Mouse (Mus musculus) liver, adult 2 months (tissue): ENCODE measurements at regions not wholly inside any gene's neighbourhood (a gene's known extent, or its start where the extent isn't known, plus 50 kb on each side); places are given as distances from the start of the nearest gene placed in this dataset.

ENCODE experiments used
- DNase-seq: peaks from one replicate; pipeline ENCODE4 v3.0.0-alpha.2; 2011; ENCODE audit warnings: low read depth, low spot score; ENCODE audit errors: extremely low read depth
- H3K27ac ChIP-seq: fragments of 200-500 bp; replicated peaks from 2 replicates; pipeline ENCODE4 v1.5.1; 2012; ENCODE audit warnings: low read depth, mild to moderate bottlenecking, control low read depth, inconsistent platforms, low read length; ENCODE audit not compliant: insufficient read depth
- H3K27me3 ChIP-seq: fragments of 200-500 bp; 2 replicates; pipeline ENCODE4 v1.6.1; 2012; ENCODE audit warnings: mild to moderate bottlenecking, moderate library complexity, low read length, inconsistent platforms; ENCODE audit not compliant: control insufficient read depth, insufficient read depth
- H3K36me3 ChIP-seq: fragments of 200-500 bp; 2 replicates; pipeline ENCODE4 v1.6.1; 2012; ENCODE audit warnings: low read length, inconsistent platforms; ENCODE audit not compliant: control insufficient read depth, insufficient read depth
- H3K4me1 ChIP-seq: fragments of 200-500 bp; 2 replicates; pipeline ENCODE4 v1.6.1; 2011; ENCODE audit warnings: low read length; ENCODE audit not compliant: control insufficient read depth, insufficient read depth
- H3K4me3 ChIP-seq: fragments of 200-500 bp; 2 replicates; pipeline ENCODE4 v1.5.1; 2011; ENCODE audit warnings: low read depth, mild to moderate bottlenecking, control low read depth, low read length, moderate library complexity; ENCODE audit not compliant: insufficient read depth
- H3K79me2 ChIP-seq: fragments of 200-500 bp; 2 replicates; pipeline ENCODE4 v1.6.1; 2012; ENCODE audit warnings: inconsistent platforms, mild to moderate bottlenecking, low read length, moderate library complexity; ENCODE audit not compliant: control insufficient read depth, insufficient read depth
- H3K9ac ChIP-seq: fragments of 200-500 bp; 2 replicates; pipeline ENCODE4 v1.6.1; 2012; ENCODE audit warnings: low read depth, mild to moderate bottlenecking, control low read depth, inconsistent platforms, low read length
- CTCF ChIP-seq: fragments of 200-500 bp; IDR thresholded peaks from 2 replicates; pipeline ENCODE4 v1.5.1; 2011; ENCODE audit warnings: low read depth, low read length, control low read depth
- POLR2A ChIP-seq: fragments of 200-500 bp; IDR thresholded peaks from 2 replicates; pipeline ENCODE4 v1.6.1; 2011; ENCODE audit warnings: low read length, control low read depth; ENCODE audit not compliant: insufficient read depth; ENCODE audit errors: extremely low read depth
- WGBS: fragments of 180-500 bp; shearing (Covaris S2); methylation state at CpG from one replicate; pipeline ENCODE4 v1.1.7; 2018; 5-methylcytosine and 5-hydroxymethylcytosine counted together

DNA sequence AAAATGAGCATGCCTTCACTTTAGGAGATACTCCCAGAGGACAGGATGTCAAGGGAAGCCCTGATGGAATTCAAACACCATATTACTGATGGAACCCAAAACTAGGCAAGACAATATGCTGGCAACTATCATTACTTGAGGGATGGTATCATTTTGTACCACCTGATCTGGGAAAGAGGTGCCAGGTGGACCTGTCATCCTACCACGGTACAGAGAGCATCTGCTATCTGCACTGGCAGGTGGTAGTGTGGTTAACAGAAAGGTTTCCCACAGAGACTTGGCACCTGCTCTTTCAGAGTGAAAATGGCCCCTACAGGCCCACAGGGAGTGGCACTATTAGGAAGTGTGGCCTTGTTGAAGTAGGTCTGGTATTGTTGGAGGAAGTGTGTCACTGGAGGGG, 111.0 kb upstream of the Il12b start:
- TF ChIP-seq POLR2A (no peak), CTCF (no peak)
- Histone ChIP-seq H3K27ac (no peak overlapping the region), H3K9ac (no peak overlapping the region), H3K79me2 (no peaks in the 10 kb centered on the region), H3K27me3 (no peaks in the 10 kb centered on the region), H3K4me3 (no peak overlapping the region), H3K4me1 (no peaks in the 10 kb centered on the region), H3K36me3 (no peaks in the 10 kb centered on the region)
- WGBS: 87% methylated on average over 1 of the region's 1 CpGs
- no peak for DNase-seq

DNA sequence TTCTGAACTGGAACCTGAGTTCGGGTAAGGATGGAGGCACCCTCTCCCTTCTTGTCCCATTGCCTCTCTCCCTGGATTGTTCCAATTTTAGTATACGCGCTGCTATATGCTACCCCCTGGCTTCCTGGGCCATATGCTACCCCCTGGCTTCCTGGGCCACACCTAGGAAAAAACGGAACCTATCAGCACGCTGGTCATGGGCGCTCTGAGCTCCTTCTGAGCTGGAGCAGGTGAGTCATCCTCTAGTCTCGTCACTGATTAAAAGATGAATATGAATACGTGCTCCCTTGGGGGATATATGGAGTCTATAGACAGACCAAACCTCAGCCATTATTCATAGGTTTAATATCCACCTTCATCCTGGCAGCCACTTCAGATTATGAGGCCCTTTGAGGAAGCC, 96.1 kb upstream of the Il12b start:
- H3K27ac ChIP-seq: no peak overlapping the region
- 87% methylated on average over 8 of the region's 8 CpGs for WGBS
- H3K27me3 ChIP-seq: no peaks in the 10 kb centered on the region
- H3K4me1 ChIP-seq: no peaks in the 10 kb centered on the region
- no peaks in the 10 kb centered on the region for H3K36me3 ChIP-seq
- H3K4me3 ChIP-seq: no peak overlapping the region
- no peak overlapping the region for H3K9ac ChIP-seq
- H3K79me2 ChIP-seq: no peaks in the 10 kb centered on the region
- DNase-seq: no peak
- TF ChIP-seq CTCF (no peak), POLR2A (no peak)

DNA sequence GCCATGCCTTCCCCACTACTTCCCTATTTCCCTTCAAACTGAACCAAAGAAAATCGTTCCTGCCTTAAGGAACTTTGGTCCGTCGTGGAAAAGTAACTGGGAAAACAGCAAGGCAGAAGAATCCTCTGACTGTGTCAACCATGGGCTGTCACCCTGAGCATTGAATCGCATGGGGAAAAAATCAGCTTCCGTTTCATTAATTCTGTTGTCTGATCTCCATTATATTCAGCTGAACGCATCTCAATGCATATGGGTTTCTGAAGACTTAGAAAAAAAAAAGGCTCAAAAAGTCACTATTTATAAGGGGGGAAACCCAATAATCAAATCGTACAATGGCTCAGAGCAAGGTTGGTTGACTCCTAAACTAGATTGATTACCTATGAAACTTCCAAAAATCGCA, 83.8 kb upstream of the Il12b start:
- no peak for DNase-seq
- 85% methylated on average over 8 of the region's 8 CpGs for WGBS
- H3K4me1 ChIP-seq: no peaks in the 10 kb centered on the region

DNA sequence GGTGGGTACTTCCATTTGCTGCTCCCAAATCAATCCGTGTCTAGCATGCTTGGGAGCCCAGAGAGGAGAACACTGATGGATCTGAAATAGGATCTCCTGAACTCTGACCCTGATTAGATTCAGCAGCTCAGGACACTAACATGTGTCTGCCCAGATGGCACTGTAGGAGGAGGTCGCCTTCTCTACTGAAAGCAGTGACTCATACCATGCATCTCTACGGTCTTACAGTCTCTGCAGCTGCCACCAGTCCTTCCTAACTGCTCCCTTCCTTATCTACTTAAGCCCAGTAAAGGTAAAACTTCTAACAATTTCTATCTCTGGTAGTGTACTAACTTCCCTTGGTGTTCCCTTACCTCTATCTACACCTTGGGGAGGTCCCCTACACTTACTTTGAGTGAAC, 80.7 kb upstream of the Il12b start:
- DNase-seq: no peak
- 90% methylated on average over 3 of the region's 3 CpGs for WGBS
- Histone ChIP-seq H3K27ac (no peak overlapping the region), H3K79me2 (no peaks in the 10 kb centered on the region), H3K4me1 (no peaks in the 10 kb centered on the region), H3K27me3 (no peaks in the 10 kb centered on the region), H3K36me3 (no peaks in the 10 kb centered on the region), H3K4me3 (no peak overlapping the region), H3K9ac (no peak overlapping the region)
- no peak for TF ChIP-seq CTCF
- no peak for TF ChIP-seq POLR2A

More for the DNA sequence above, 83.8 kb upstream of the Il12b start:
- no peak overlapping the region for H3K27ac ChIP-seq
- H3K79me2 ChIP-seq: no peaks in the 10 kb centered on the region
- H3K36me3 ChIP-seq: no peaks in the 10 kb centered on the region
- H3K9ac ChIP-seq: no peak overlapping the region
- no peak overlapping the region for H3K4me3 ChIP-seq
- TF ChIP-seq CTCF: no peak
- TF ChIP-seq POLR2A: no peak
- H3K27me3 ChIP-seq: no peaks in the 10 kb centered on the region

DNA sequence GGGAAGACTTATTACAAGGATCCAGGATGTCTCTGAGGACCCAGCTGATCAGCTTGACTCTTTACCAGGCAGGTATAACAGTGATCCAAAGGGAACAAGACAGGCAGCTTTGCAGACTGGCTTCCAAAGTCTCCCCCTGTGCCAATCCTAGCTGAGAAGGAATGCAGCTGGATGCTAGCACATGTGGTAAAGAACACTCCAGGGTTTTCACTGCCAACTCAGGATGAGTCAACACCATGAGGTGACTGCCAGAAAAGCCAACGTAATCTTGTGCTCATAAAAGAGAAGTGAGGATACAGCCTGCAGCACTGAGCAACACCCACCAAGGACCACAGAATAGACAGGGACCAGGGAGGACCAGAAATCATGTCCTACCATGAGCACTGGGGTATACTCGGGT, 76.5 kb upstream of the Il12b start:
- peaks cover 3% of the 10 kb centered on the region; the same call in 1 of the 2 replicates for H3K27me3 ChIP-seq
- WGBS: 53% methylated on average over 2 of the region's 2 CpGs
- no peak for DNase-seq
- no peak overlapping the region for H3K4me3 ChIP-seq
- H3K79me2 ChIP-seq: no peaks in the 10 kb centered on the region
- H3K27ac ChIP-seq: no peak overlapping the region
- H3K36me3 ChIP-seq: no peaks in the 10 kb centered on the region
- TF ChIP-seq CTCF (no peak), POLR2A (no peak)
- no peak overlapping the region for H3K9ac ChIP-seq
- no peaks in the 10 kb centered on the region for H3K4me1 ChIP-seq

DNA sequence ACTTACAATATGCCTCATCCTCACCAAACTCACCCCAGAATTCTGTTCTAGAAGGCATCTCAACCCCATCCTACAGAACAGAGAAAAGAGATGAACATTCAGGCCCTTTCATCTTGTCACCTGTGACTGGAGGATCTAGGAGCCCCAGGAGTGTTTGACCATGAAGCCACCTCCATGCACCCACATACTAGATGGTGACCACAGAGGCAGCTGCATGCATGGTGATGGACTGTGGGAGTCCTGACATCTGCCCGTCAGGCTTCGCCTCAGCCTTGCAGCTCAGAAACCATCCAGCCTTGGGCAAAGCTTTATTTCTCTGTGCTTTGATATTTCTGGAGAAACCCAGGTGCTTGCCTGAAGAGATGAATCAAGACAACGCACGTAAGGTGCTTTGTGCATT, 74.8 kb upstream of the Il12b start:
- TF ChIP-seq POLR2A: no peak
- TF ChIP-seq CTCF: no peak
- no peaks in the 10 kb centered on the region for H3K36me3 ChIP-seq
- H3K27ac ChIP-seq: no peak overlapping the region
- H3K27me3 ChIP-seq: peaks cover 3% of the 10 kb centered on the region; the same call in 1 of the 2 replicates
- H3K79me2 ChIP-seq: no peaks in the 10 kb centered on the region
- 93% methylated on average over 4 of the region's 4 CpGs for WGBS
- DNase-seq: no peak
- no peak overlapping the region for H3K4me3 ChIP-seq
- no peaks in the 10 kb centered on the region for H3K4me1 ChIP-seq
- H3K9ac ChIP-seq: no peak overlapping the region
